Comparison of ENCODE assay signal across 10 mouse cellular contexts in the genomic region with DNA sequence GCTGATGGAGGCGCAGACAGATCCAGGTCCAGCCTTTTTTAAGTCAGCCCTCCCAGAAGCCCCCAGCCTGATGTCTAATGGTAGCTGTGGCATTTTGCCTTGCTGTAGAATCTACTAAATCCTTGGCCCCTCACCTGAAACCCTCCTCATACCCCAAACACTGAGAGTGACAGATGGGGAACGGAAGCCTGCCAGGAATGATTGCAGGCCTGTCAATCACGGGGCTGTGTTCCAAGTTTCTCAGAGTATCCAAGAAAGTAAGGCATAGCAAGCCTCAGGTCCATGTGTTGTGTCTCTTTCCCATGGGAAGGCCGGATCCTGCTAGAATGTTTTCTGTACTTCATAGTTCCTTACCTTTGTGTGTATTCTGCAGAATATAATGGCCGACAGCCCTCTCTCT. TPM values are rescaled to one million over a fixed set of nuclear protein-coding genes. Genes with fewer than 3 reads are reported as not detected.
A peak's percentile ranks its signal among the peaks of the same experiment; 100 is the strongest.
DNase-seq lines count a peak whose midpoint lies in the region; ATAC-seq and TF ChIP-seq lines count a peak whose summit lies in the region.
"Had no signal": no experiment of that assay in that cellular context is flagged by ENCODE, and none has a peak within 500 bp of the region (broad histone marks: within the 10 kb centered on the region; RNA-seq: fewer than 3 reads in every experiment).

No protein-coding gene starts in this region.

- DNase-seq in heart, adult 11 months = no peak
- DNase-seq in stomach, postnatal 0 days (ENCODE audit: low spot score) = no peak
- no peak for DNase-seq in T-cell, adult 2 months (ENCODE audit: low spot score)
- DNase-seq in lung, postnatal 4 days = no peak
- DNase-seq: adrenal gland, postnatal 10 days; heart, postnatal 10 days had no signal

- no peak overlapping the region for H3K4me3 ChIP-seq in heart, embryonic 11.5 days (ENCODE audit: low read depth, low read length)
- H3K4me3 ChIP-seq in stomach, embryonic 14.5 days (ENCODE audit: low read depth, low read length) = 0 out of 2 replicates have a peak overlapping the region, but pooled peaks have one; percentile 75
- H3K4me3 ChIP-seq in stomach, postnatal 0 days (ENCODE audit: low read depth, low read length) = no peak overlapping the region
- peak overlapping the region; percentile 87; the same call in 1 of the 2 replicates for H3K4me3 ChIP-seq in limb, embryonic 13.5 days
- no peak overlapping the region; the same call in 1 of the 2 replicates for H3K4me3 ChIP-seq in stomach, embryonic 15.5 days (replicated peaks)

- H3K27me3 ChIP-seq in heart, embryonic 11.5 days (ENCODE audit: control insufficient read depth, insufficient read depth, low read length) = peaks cover 6% of the 10 kb centered on the region; the same call in 1 of the 2 replicates
- H3K27me3 ChIP-seq in stomach, embryonic 14.5 days (ENCODE audit: control insufficient read depth, insufficient read depth, low read length) = no peaks in the 10 kb centered on the region
- H3K27me3 ChIP-seq in stomach, postnatal 0 days (ENCODE audit: control insufficient read depth, insufficient read depth, low read length) = no peaks in the 10 kb centered on the region
- 0 out of 2 replicates have a peak, but pooled peaks cover 5% of the 10 kb centered on the region for H3K27me3 ChIP-seq in limb, embryonic 13.5 days
- H3K27me3 ChIP-seq in stomach, embryonic 15.5 days (replicated peaks) = no peaks in the 10 kb centered on the region

- WGBS in heart, embryonic 11.5 days (ENCODE audit: insufficient replicate concordance) = 67% methylated on average over 5 of the region's 5 CpGs
- 79% methylated on average over 5 of the region's 5 CpGs for WGBS in stomach, embryonic 14.5 days
- WGBS in stomach, postnatal 0 days = 82% methylated on average over 5 of the region's 5 CpGs
- 82% methylated on average over 5 of the region's 5 CpGs for WGBS in limb, embryonic 13.5 days
- 77% methylated on average over 5 of the region's 5 CpGs for WGBS in stomach, embryonic 15.5 days

- peaks cover 11% of the 10 kb centered on the region for H3K4me1 ChIP-seq in heart, embryonic 11.5 days (ENCODE audit: control insufficient read depth, insufficient read depth, low read length)
- peaks cover 27% of the 10 kb centered on the region for H3K4me1 ChIP-seq in stomach, embryonic 14.5 days (ENCODE audit: control insufficient read depth, insufficient read depth, low read length)
- no peaks in the 10 kb centered on the region for H3K4me1 ChIP-seq in stomach, postnatal 0 days (replicated peaks; ENCODE audit: control insufficient read depth, insufficient read depth)
- peaks cover 44% of the 10 kb centered on the region for H3K4me1 ChIP-seq in limb, embryonic 13.5 days
- peaks cover 33% of the 10 kb centered on the region for H3K4me1 ChIP-seq in stomach, embryonic 15.5 days

- no peak for ATAC-seq in heart, embryonic 11.5 days (replicated peaks; ENCODE audit: insufficient number of reproducible peaks, low FRiP score, low TSS enrichment)
- no peak for ATAC-seq in stomach, embryonic 14.5 days (ENCODE audit: insufficient number of reproducible peaks, insufficient read depth, low FRiP score, low read depth)
- ATAC-seq in stomach, postnatal 0 days (ENCODE audit: low FRiP score, low TSS enrichment) = no peak
- no peak for ATAC-seq in limb, embryonic 13.5 days (ENCODE audit: low FRiP score, low read depth)
- no peak for ATAC-seq in stomach, embryonic 15.5 days (ENCODE audit: insufficient read depth, low FRiP score, low read depth)

- no peak overlapping the region for H3K9ac ChIP-seq in heart, embryonic 11.5 days (ENCODE audit: low read depth, low read length)
- no peak overlapping the region for H3K9ac ChIP-seq in stomach, embryonic 14.5 days (replicated peaks; ENCODE audit: low read depth, low read length)
- no peak overlapping the region for H3K9ac ChIP-seq in stomach, postnatal 0 days (ENCODE audit: low read length)
- H3K9ac ChIP-seq in limb, embryonic 13.5 days = no peak overlapping the region
- no peak overlapping the region for H3K9ac ChIP-seq in stomach, embryonic 15.5 days

- no peaks in the 10 kb centered on the region for H3K9me3 ChIP-seq in heart, embryonic 11.5 days (replicated peaks; ENCODE audit: control insufficient read depth, low read length)
- H3K9me3 ChIP-seq in stomach, embryonic 14.5 days (ENCODE audit: control insufficient read depth, low read depth, low read length) = no peaks in the 10 kb centered on the region
- no peaks in the 10 kb centered on the region for H3K9me3 ChIP-seq in stomach, postnatal 0 days (ENCODE audit: control insufficient read depth, low read length)
- H3K9me3 ChIP-seq in limb, embryonic 13.5 days = no peaks in the 10 kb centered on the region
- no peaks in the 10 kb centered on the region for H3K9me3 ChIP-seq in stomach, embryonic 15.5 days

- TF ChIP-seq CTCF in stomach, postnatal 0 days (IDR thresholded peaks at IDR 0.05; ENCODE audit: low read depth) = no peak

- no peaks in the 10 kb centered on the region for H3K36me3 ChIP-seq in heart, embryonic 11.5 days (ENCODE audit: control insufficient read depth, insufficient read depth, low read length)
- no peaks in the 10 kb centered on the region; the same call in 1 of the 2 replicates for H3K36me3 ChIP-seq in stomach, embryonic 14.5 days (ENCODE audit: control insufficient read depth, insufficient read depth, low read length)
- no peaks in the 10 kb centered on the region for H3K36me3 ChIP-seq in stomach, postnatal 0 days (ENCODE audit: control insufficient read depth, insufficient read depth, low read length)
- no peaks in the 10 kb centered on the region for H3K36me3 ChIP-seq in limb, embryonic 13.5 days
- H3K36me3 ChIP-seq in stomach, embryonic 15.5 days = no peaks in the 10 kb centered on the region

- no peak overlapping the region for H3K27ac ChIP-seq in heart, embryonic 11.5 days (ENCODE audit: low read depth, low read length)
- no peak overlapping the region for H3K27ac ChIP-seq in stomach, embryonic 14.5 days (ENCODE audit: low read length)
- no peak overlapping the region for H3K27ac ChIP-seq in stomach, postnatal 0 days (replicated peaks)
- H3K27ac ChIP-seq in limb, embryonic 13.5 days = no peak overlapping the region; the same call in 1 of the 2 replicates
- no peak overlapping the region for H3K27ac ChIP-seq in stomach, embryonic 15.5 days

- TF ChIP-seq EP300 in stomach, postnatal 0 days (optimal IDR thresholded peaks at IDR 0.05) = no peak

- peak overlapping the region; percentile 100; the same call in 1 of the 2 replicates for H3K4me2 ChIP-seq in heart, embryonic 11.5 days
- peak overlapping the region; percentile 97; the same call in 1 of the 2 replicates for H3K4me2 ChIP-seq in stomach, embryonic 14.5 days (replicated peaks; ENCODE audit: low read depth, low read length)
- no peak overlapping the region for H3K4me2 ChIP-seq in stomach, postnatal 0 days (replicated peaks; ENCODE audit: low read depth)
- H3K4me2 ChIP-seq in limb, embryonic 13.5 days (replicated peaks) = 0 out of 2 replicates have a peak overlapping the region, but pooled peaks have one; percentile 100
- peak overlapping the region; percentile 96 for H3K4me2 ChIP-seq in stomach, embryonic 15.5 days

RNA-seq across cellular contexts. Expression of a gene that starts 1.0 kb away (rescaled TPM):
- 6.2 and 6.3 TPM in 2 replicates for polyA plus RNA-seq in heart, embryonic 11.5 days (2014; fragmentation: Nextera tagmentation; extraction: Ambion mirVana)
- 11.1 and 13.2 TPM in 2 replicates for polyA plus RNA-seq in stomach, embryonic 14.5 days (2014; fragmentation: Nextera tagmentation; extraction: Ambion mirVana)
- polyA plus RNA-seq in stomach, postnatal 0 days (2015; fragmentation: Nextera tagmentation; extraction: Ambion mirVana) = 4.0 and 4.5 TPM in 2 replicates
- 7.4 and 8.8 TPM in 2 replicates for polyA plus RNA-seq in limb, embryonic 13.5 days (2015; fragmentation: Nextera tagmentation; extraction: Ambion mirVana)
- polyA plus RNA-seq in stomach, embryonic 15.5 days (2015; fragmentation: Nextera tagmentation; extraction: Ambion mirVana) = 7.9 and 9.4 TPM in 2 replicates

RNA-seq across cellular contexts. Expression of a gene that starts 3.4 kb away (rescaled TPM):
- polyA plus RNA-seq in heart, embryonic 11.5 days (2014; fragmentation: Nextera tagmentation; extraction: Ambion mirVana) = 0.37 and 0.59 TPM in 2 replicates
- polyA plus RNA-seq in stomach, embryonic 14.5 days (2014; fragmentation: Nextera tagmentation; extraction: Ambion mirVana) = 4.4 and 5.0 TPM in 2 replicates
- 2.4 and 3.2 TPM in 2 replicates for polyA plus RNA-seq in stomach, postnatal 0 days (2015; fragmentation: Nextera tagmentation; extraction: Ambion mirVana)
- polyA plus RNA-seq in limb, embryonic 13.5 days (2015; fragmentation: Nextera tagmentation; extraction: Ambion mirVana) = 1.8 and 2.1 TPM in 2 replicates
- polyA plus RNA-seq in stomach, embryonic 15.5 days (2015; fragmentation: Nextera tagmentation; extraction: Ambion mirVana) = 3.0 and 3.6 TPM in 2 replicates

RNA-seq across cellular contexts. Expression of a gene that starts 47.6 kb away (rescaled TPM):
- 128 and 135 TPM in 2 replicates for polyA plus RNA-seq in heart, embryonic 11.5 days (2014; fragmentation: Nextera tagmentation; extraction: Ambion mirVana)
- polyA plus RNA-seq in stomach, embryonic 14.5 days (2014; fragmentation: Nextera tagmentation; extraction: Ambion mirVana) = 123 and 125 TPM in 2 replicates
- polyA plus RNA-seq in stomach, postnatal 0 days (2015; fragmentation: Nextera tagmentation; extraction: Ambion mirVana) = 101 and 107 TPM in 2 replicates
- 98.6 and 99.6 TPM in 2 replicates for polyA plus RNA-seq in limb, embryonic 13.5 days (2015; fragmentation: Nextera tagmentation; extraction: Ambion mirVana)
- polyA plus RNA-seq in stomach, embryonic 15.5 days (2015; fragmentation: Nextera tagmentation; extraction: Ambion mirVana) = 124 and 125 TPM in 2 replicates

RNA-seq across cellular contexts. Expression of a gene that starts 57.8 kb away (rescaled TPM):
- 1.1 and 1.3 TPM in 2 replicates for polyA plus RNA-seq in heart, embryonic 11.5 days (2014; fragmentation: Nextera tagmentation; extraction: Ambion mirVana)
- polyA plus RNA-seq in stomach, embryonic 14.5 days (2014; fragmentation: Nextera tagmentation; extraction: Ambion mirVana) = 2.0 and 2.5 TPM in 2 replicates
- 173 and 196 TPM in 2 replicates for polyA plus RNA-seq in stomach, postnatal 0 days (2015; fragmentation: Nextera tagmentation; extraction: Ambion mirVana)
- 1.3 and 1.6 TPM in 2 replicates for polyA plus RNA-seq in limb, embryonic 13.5 days (2015; fragmentation: Nextera tagmentation; extraction: Ambion mirVana)
- 2.6 and 3.2 TPM in 2 replicates for polyA plus RNA-seq in stomach, embryonic 15.5 days (2015; fragmentation: Nextera tagmentation; extraction: Ambion mirVana)

Comparison
In these comparisons a context has a peak if more than half of its experiments do, and no peak if none do; other contexts are left out.
1. H3K4me3 ChIP-seq: peak in stomach, embryonic 14.5 days (single experiment) and limb, embryonic 13.5 days (single experiment); none in heart, embryonic 11.5 days (single experiment), stomach, postnatal 0 days (single experiment) and stomach, embryonic 15.5 days (single experiment).